Mouse (Mus musculus) hindbrain, postnatal 0 days (tissue): ENCODE results near the gene Gpr153. TPM values are rescaled to one million over a fixed set of nuclear protein-coding genes. Genes with fewer than 3 reads are reported as not detected.
A peak's percentile ranks its signal among the peaks of the same experiment; 100 is the strongest.

Experiments used
- ATAC-seq: fragments of 200-750 bp; cut with Nextera tagmentation; 2 replicates; pipeline ENCODE4 v1.8.0; 2017; ENCODE audit warnings: mild to moderate bottlenecking, moderate TSS enrichment, moderate library complexity
- DNase-seq: peaks from one replicate; pipeline ENCODE4 v3.0.0-alpha.2; 2015; ENCODE audit warnings: low spot score
- H3K27ac ChIP-seq: fragments of 300-500 bp; sonication (generic); 2 replicates; pipeline ENCODE4 v1.5.1; 2014; ENCODE audit warnings: mild to moderate bottlenecking
- H3K27me3 ChIP-seq: fragments of 300-500 bp; sonication (generic); 2 replicates; pipeline ENCODE4 v1.6.1; 2014; ENCODE audit warnings: low read length, mixed read lengths; ENCODE audit not compliant: insufficient read depth
- H3K36me3 ChIP-seq: fragments of 300-500 bp; sonication (generic); 2 replicates; pipeline ENCODE4 v1.6.1; 2014; ENCODE audit warnings: low read length, mixed read lengths; ENCODE audit not compliant: insufficient read depth
- H3K4me1 ChIP-seq: fragments of 300-500 bp; sonication (generic); 2 replicates; pipeline ENCODE4 v1.6.1; 2014; ENCODE audit warnings: antibody characterized with exemption, low read length, mixed read lengths; ENCODE audit not compliant: insufficient read depth
- H3K4me2 ChIP-seq: fragments of 300-500 bp; sonication (generic); 2 replicates; pipeline ENCODE4 v1.6.1; 2014; ENCODE audit warnings: low read depth, mild to moderate bottlenecking, low read length, moderate library complexity, mixed read lengths
- H3K4me3 ChIP-seq: fragments of 300-500 bp; sonication (generic); 2 replicates; pipeline ENCODE4 v1.5.1; 2014; ENCODE audit warnings: low read length
- H3K9ac ChIP-seq: fragments of 300-500 bp; sonication (generic); replicated peaks from 2 replicates; pipeline ENCODE4 v1.6.1; 2014; ENCODE audit warnings: mild to moderate bottlenecking, low read length, moderate library complexity, mixed read lengths
- H3K9me3 ChIP-seq: fragments of 300-500 bp; sonication (generic); 2 replicates; pipeline ENCODE4 v1.6.1; 2016; ENCODE audit warnings: low read length, mixed read lengths
- CTCF ChIP-seq: IDR thresholded peaks from 2 replicates; pipeline ENCODE4 v1.5.1; 2016; ENCODE audit warnings: antibody characterized with exemption, control low read depth, low read depth
- WGBS: fragments of 180-500 bp; shearing (Covaris S2); extraction: QIAGEN DNeasy Blood & Tissue Kit; methylation state at CpG from one replicate; pipeline ENCODE4 v1.1.7; 2014; 5-methylcytosine and 5-hydroxymethylcytosine counted together
- polyA plus RNA-seq: library from polyadenylated mRNA; unstranded; fragments of >200 nt; fragmentation: Nextera tagmentation; extraction: Ambion mirVana; gene quantifications from 2 replicates; pipeline ENCODE4 v1.2.1, GENCODE M21; 2015
- total RNA-seq: library from RNA; depleted of rRNA; stranded (reverse); fragments of >200 nt; gene quantifications from 2 replicates; pipeline ENCODE4 v1.2.3, GENCODE M21; 2014

The Gpr153 gene
- total and polyA plus RNA-seq, 2 experiments from 2014 or later = 19.0 to 167 TPM

DNA sequence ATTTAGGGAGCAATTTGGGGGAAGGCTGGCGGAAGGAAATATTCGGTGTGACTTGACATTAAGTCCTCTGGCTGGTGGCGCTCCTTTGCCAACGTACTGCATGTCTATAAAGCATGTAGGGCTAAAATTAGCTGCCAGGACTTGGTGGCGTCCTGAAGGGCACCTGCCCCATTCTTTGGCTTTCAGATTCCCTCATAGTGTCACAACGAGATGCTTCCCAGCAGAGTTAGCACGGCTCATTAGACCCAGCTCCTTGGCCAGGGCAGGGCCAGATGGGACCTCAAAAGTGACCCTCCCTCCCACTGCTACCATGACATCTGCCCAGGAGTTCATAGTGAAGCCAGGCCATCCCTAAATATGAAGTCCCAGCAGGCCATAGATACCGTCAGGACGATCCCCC is 3.4 kb upstream of the Gpr153 start:
- no peak overlapping the region for H3K9ac ChIP-seq
- H3K4me2 ChIP-seq = no peak overlapping the region
- DNase-seq (no peak), ATAC-seq (no peak)
- no peaks in the 10 kb centered on the region for H3K9me3 ChIP-seq
- H3K4me3 ChIP-seq = no peak overlapping the region
- H3K27ac ChIP-seq = no peak overlapping the region
- WGBS = 54% methylated on average over 9 of the region's 9 CpGs
- H3K27me3 ChIP-seq = no peaks in the 10 kb centered on the region
- H3K36me3 ChIP-seq = no peaks in the 10 kb centered on the region
- H3K4me1 ChIP-seq = peaks cover 7% of the 10 kb centered on the region; the same call in 1 of the 2 replicates
- TF ChIP-seq CTCF = no peak

DNA sequence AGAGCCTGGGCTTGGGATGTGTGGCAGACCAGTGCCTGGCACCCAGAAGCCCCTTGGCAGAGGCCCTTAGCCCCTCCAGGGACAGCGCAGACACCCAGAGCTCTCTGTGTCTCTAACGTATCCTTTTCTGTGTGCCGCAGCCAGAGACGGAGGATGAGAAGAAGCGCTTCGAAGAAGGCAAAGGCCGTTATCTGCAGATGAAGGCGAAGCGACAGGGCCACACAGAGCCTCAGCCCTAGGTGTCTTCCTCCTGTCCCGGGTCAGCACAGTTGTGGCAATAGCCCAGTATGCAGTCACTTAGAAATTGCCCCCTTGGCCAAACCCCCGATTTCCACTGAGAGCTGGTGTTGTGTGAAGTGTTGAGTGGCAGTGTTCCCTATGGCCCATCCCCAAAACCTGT is 2.7 kb upstream of the Gpr153 start:
- Histone ChIP-seq H3K36me3 (no peaks in the 10 kb centered on the region), H3K4me2 (no peak overlapping the region), H3K9me3 (no peaks in the 10 kb centered on the region), H3K27ac (no peak overlapping the region), H3K9ac (no peak overlapping the region), H3K27me3 (no peaks in the 10 kb centered on the region), H3K4me1 (peaks cover 7% of the 10 kb centered on the region; the same call in 1 of the 2 replicates), H3K4me3 (no peak overlapping the region)
- no peak for TF ChIP-seq CTCF
- 90% methylated on average over 11 of the region's 11 CpGs for WGBS
- DNase-seq (no peak), ATAC-seq (no peak)

DNA sequence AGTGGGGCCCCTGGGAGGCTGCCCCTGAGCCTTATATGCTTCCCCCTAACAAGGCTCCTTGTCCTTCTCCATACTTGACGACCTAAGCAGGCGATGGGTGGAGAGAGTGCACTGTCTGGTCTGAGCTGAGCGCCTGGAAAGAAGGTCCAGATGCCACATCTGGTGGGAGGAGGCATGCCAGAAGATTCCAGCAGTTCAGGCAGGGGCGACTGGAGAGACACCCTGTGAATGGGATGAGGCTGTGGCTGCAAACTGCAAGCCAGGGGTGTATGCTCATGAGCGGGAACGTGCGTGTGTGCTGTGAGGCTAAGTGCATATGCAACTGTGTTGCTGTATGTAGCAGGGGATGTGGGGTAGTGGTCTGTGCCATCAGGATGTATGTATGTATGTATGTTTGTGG is 2.0 kb upstream of the Gpr153 start:
- ATAC-seq = no peak
- no peak overlapping the region for H3K4me2 ChIP-seq
- no peak overlapping the region for H3K9ac ChIP-seq
- WGBS = 79% methylated on average over 7 of the region's 7 CpGs
- H3K27ac ChIP-seq = no peak overlapping the region
- no peak for DNase-seq
- no peak overlapping the region for H3K4me3 ChIP-seq
- no peaks in the 10 kb centered on the region for H3K36me3 ChIP-seq
- no peak for TF ChIP-seq CTCF
- H3K27me3 ChIP-seq = no peaks in the 10 kb centered on the region
- H3K4me1 ChIP-seq = peaks cover 7% of the 10 kb centered on the region; the same call in 1 of the 2 replicates
- H3K9me3 ChIP-seq = no peaks in the 10 kb centered on the region

DNA sequence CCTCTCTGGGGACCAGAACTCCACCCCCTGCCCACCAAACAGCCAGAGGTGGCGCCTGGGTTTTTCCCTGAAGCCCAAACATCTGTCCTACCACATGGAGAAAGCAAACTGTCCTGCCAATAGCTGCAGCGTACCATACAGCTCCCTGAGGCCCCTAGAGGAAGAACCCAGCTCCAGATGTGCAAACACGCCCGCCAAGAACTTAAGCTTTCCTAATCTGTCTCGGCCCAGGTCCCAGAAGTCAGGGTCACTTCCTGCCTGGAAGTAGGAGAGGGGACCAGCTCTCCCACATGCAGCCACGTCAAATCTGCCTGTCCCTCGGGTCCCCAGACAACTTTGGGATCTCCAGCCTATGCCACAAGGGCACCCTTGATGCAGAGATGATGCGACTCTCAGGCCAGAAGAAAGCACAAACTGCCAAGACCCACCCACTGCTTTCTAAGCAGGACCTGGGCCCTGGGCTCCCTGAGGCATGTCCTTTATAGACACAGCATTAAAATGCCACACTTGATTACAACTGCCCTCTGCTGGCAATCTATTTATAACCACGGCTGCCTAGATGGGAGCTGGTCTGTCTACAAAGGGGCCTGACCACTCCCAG is 1.5 kb upstream of the Gpr153 start:
- ATAC-seq = no peak
- H3K27ac ChIP-seq = peak overlapping the region; percentile 75

DNA sequence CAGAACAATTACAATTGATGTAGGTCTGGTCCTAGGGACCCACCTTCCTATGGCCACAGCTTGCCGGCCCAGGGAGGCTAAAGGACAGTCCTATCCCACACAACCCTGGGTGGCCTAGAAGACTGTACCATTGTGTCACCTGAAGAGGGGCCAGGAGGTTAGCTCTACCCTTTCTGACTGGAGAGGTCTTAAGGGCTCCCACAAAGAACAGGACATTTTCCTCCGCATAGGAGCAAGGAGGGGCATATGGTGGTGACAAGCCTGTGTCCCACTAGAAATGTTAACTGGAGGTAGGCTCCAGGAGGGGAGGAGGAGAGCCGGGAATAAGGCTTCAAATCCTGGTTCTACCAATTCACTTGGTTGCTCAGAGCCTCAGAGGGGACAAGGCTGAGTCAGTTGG is 841 bp upstream of the Gpr153 start:
- WGBS = 33% methylated on average over 3 of the region's 3 CpGs
- ATAC-seq = no peak
- no peak overlapping the region for H3K9ac ChIP-seq

More for the DNA sequence above, 1.5 kb upstream of the Gpr153 start:
- 38% methylated on average over 9 of the region's 9 CpGs for WGBS
- H3K9me3 ChIP-seq = no peaks in the 10 kb centered on the region
- no peak overlapping the region for H3K9ac ChIP-seq
- peaks cover 7% of the 10 kb centered on the region; the same call in 1 of the 2 replicates for H3K4me1 ChIP-seq
- H3K4me2 ChIP-seq = no peak overlapping the region
- no peak overlapping the region for H3K4me3 ChIP-seq
- no peaks in the 10 kb centered on the region for H3K27me3 ChIP-seq
- no peaks in the 10 kb centered on the region for H3K36me3 ChIP-seq
- DNase-seq = peak; percentile 65
- peak; percentile 48 for TF ChIP-seq CTCF

DNA sequence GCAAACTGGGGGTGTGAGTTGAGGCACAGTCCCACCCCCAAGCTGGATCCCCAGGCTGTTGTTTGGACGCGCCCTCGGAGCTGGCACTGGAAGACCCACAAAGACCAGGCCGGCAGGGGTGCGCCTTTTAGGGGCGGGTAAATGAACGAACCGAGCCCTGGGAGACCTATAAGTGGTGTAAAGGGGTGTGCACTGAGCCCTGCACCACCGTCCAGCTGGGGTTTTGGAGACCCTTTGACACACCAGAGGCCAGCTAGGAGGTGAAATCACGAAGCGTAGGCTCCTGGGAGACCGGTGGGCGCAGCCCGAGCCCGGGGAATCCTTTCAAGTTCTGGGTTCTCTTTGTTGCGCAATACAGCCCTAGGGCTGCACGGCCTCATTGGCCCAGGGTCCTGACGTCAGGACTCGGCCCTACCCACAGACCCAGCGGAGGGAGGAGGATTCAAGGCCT is 674 bp downstream of the Gpr153 start:
- Histone ChIP-seq H3K4me1 (peaks cover 10% of the 10 kb centered on the region; the same call in 1 of the 2 replicates), H3K27me3 (no peaks in the 10 kb centered on the region; the same call in 1 of the 2 replicates), H3K9me3 (no peaks in the 10 kb centered on the region), H3K27ac (peak overlapping the region; percentile 75; the same call in 1 of the 2 replicates), H3K4me3 (peak overlapping the region; percentile 61), H3K36me3 (no peaks in the 10 kb centered on the region), H3K4me2 (peak overlapping the region; percentile 86), H3K9ac (peak overlapping the region; percentile 79)
- no peak for TF ChIP-seq CTCF
- ATAC-seq = 0 out of 2 replicates have a peak, but pooled peaks have one; percentile 18
- WGBS = 4% methylated on average over 20 of the region's 20 CpGs
- peak; percentile 66 for DNase-seq

More for the DNA sequence above, 841 bp upstream of the Gpr153 start:
- peaks cover 7% of the 10 kb centered on the region; the same call in 1 of the 2 replicates for H3K4me1 ChIP-seq
- H3K36me3 ChIP-seq = no peaks in the 10 kb centered on the region
- H3K4me3 ChIP-seq = peak overlapping the region; percentile 61; the same call in 1 of the 2 replicates
- no peaks in the 10 kb centered on the region for H3K9me3 ChIP-seq
- no peaks in the 10 kb centered on the region for H3K27me3 ChIP-seq
- TF ChIP-seq CTCF = no peak
- H3K4me2 ChIP-seq = peak overlapping the region; percentile 86
- DNase-seq = no peak
- peak overlapping the region; percentile 75 for H3K27ac ChIP-seq
